Mouse (Mus musculus) spleen, adult 2 months (tissue): ENCODE results near the gene Sema5a.

Source experiments
- CTCF ChIP-seq: fragments of 200-500 bp; IDR thresholded peaks from 2 replicates; pipeline ENCODE4 v1.5.1; 2011; ENCODE audit warnings: mild to moderate bottlenecking, inconsistent platforms; ENCODE audit not compliant: insufficient read depth, insufficient read length, insufficient replicate concordance; ENCODE audit errors: extremely low read depth
- POLR2A ChIP-seq: fragments of 200-500 bp; IDR thresholded peaks from 2 replicates; pipeline ENCODE4 v1.6.1; 2011; ENCODE audit warnings: low read depth, low read length, inconsistent platforms

- no peak for TF ChIP-seq POLR2A
- no peak for TF ChIP-seq CTCF
These were observed 270.3 kb downstream of the Sema5a start for GRCm38 (mm10) chr15:32514877-32515276.
